Mouse (Mus musculus) right cerebral cortex, postnatal 14 days (tissue): ENCODE results near the gene Ebp.
A peak's percentile ranks its signal among the peaks of the same experiment; 100 is the strongest.

Experiments used
- DNase-seq: peaks from one replicate; pipeline ENCODE4 v3.0.0; 2022

The Ebp gene

GRCm38 (mm10) chrX:8193419-8193723, at the start of gene Ebp:
Gene Ebp (minus strand): TSS chrX:8193512.
- peak; percentile 30 for DNase-seq

DNA sequence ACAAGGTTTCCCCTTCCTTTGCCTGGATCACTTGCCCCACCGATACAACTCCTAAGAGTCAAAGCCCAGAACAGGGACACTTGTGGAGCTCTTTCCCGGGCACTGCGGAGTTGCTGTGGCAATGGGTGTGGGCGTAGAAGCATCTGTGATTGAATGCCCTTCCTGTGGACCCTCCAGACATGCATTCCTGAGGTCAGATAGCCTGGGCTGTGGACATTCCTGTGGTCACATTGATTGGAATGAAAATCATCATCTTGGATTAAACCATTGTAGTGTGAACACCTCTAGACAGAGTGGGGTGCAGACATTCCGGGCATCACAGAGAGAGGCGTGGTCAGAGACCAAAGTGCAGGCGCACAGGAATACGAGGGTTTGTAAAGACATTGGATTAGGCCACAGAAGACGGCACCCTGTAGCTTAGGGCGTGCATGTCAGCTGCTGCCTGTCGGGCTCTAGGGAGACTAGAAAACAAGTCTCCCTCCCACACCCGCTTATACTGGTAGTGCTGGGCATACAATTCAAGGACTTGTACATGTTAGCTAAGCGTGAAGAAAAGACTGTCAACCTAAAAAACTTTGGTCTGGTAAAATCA, 45.6 kb upstream of the Ebp start:
- DNase-seq: no peak

DNA sequence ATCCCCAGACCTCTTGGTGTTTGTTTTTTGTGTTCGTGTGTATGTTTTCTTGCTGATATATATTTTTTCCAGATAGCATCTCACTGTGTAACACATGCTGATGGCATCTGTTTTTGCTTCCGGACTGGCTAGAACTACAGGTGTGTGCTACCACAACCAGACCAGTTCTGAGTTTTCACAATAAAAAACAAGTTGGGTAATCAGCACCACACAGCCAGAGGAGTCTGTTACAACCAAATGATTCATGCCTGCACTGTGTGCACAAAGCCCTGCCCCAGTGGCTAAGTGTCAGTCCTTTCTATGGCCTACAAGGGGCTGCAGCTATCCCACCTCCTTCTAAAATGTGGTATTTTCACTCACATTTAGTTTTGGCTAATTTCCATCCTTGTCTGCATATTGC, 43.4 kb upstream of the Ebp start:
- DNase-seq: no peak

GRCm38 (mm10) chrX:8233602-8234001, 40.3 kb upstream of the Ebp start:
- DNase-seq: no peak

DNA sequence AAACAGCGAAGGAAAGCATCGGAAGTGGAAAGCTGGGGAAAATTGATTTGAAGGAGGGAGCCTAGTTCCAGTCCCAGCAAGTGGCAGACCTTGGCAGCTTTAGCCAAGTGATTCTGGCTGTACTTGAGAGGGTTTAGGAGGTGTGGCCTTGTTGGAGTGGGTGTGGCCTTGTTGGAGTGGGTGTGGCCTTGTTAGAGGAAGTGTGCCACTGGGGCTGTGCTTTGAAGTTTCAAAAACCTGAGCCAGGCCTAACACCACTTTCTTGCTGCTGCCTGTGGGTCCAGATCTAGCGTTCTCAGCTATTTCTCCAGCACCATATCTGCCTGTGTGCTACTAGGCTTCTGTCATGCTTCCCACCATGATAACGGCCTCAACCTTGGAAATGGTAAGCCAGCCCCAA, 37.0 kb upstream of the Ebp start:
- no peak for DNase-seq

DNA sequence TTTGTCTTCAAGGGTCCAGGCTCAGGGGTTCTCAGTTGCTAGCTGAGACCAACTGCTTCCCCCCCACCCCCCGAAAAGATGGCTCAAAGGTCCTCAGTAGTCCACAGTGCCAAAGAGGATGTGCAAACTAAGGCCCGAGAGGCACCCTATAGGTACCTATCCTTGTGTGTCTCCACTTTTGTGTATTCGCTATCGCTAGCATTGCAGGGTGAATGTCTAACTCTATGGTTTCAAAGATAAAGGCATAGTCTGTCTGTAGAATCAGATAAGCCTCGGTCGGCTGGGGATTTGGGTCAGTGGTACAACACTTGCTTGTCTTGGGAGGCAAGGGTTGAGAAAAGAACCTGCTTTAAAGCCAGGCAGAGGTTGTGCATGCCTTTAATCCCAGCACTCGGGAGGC, 30.2 kb upstream of the Ebp start:
- no peak for DNase-seq

DNA sequence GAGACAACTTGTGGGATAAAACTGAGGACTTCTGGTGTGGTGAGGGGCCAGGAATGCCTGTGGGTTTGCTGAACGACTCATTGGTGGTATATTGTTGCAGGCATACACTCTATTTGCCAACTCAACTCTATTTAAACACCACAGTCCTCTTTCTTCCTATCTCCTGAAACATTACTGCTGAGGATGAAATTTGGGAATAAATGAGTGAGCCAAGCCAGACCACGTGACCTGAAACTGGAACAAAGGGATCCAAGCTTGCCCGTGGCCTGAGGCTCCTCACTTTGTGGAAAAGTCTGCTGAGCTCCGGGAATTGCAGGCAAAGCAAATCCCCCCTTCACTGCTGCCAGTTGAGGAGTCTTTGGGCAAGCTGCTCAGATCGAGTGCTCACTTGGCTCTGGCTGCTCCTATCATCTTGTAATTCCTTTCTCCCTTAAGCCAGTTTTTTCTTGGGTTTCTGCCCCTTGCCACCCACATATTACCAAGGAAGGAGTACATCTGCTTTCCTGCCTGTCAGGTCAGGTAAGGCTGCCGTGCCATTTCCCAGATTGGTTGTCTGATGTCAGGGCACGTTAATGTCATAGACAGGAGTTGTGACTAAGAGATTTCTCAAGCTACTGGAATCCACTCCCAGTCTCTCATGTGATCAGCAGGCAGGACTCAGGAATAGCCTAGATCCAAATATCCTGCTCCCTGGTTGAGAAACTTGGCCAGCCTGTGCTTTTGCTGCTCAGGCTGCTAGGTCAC, 29.5 kb upstream of the Ebp start:
- no peak for DNase-seq

DNA sequence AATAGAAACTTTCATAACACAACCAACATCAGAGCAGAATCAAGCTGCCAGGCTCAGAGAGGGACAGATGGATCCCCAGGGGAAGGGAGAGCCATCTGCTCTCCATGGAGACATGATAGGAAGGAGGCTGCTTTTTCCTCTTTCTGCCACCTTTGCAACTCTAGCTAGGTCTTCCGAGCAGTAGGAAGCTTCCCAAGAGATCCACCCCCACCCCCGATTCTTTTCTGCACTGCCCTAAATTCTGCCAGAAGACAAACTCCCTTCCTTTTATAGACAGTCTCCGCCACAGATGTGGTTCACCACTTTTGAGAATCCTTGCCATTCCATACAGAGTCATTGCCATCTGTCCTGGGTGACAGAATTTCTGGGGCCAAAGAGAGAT, 29.0 kb upstream of the Ebp start:
- DNase-seq: no peak

GRCm38 (mm10) chrX:8219651-8220050, 26.3 kb upstream of the Ebp start:
- DNase-seq: no peak

GRCm38 (mm10) chrX:8218114-8218513, 24.8 kb upstream of the Ebp start:
- no peak for DNase-seq

GRCm38 (mm10) chrX:8217383-8217782, 24.1 kb upstream of the Ebp start:
- DNase-seq: no peak

DNA sequence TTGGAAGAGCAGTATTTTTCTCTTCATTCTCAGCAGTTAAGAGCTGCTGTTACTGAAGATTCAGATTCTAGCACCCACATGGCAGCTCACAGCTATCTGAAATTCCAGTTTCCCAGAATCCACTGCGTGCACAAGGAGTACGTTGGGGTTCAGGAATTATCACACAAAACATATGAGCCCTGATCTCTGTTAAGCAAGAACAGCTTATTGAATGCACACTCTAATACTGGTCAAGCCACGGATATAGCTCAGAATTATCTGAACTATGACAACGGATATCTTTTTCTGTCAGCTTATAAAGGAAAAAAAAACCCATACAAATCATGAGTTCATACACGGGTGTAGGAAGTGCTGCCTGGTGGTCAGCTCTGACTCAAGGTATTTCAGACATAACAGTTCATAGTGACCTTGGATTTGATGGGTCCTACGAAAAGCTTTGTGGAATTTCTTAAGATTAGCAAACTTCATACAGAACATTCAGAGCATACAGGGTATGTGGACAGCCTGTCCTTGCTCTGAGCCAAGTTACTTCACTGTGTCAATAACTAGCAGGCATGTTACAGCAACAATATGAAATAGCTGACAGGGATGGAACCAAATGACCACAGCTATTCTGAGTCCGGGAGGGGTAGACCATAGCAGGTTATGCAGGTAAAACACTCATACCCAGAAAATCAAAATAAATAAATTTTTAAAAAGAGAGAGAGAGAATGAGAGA, 18.3 kb upstream of the Ebp start:
- no peak for DNase-seq

GRCm38 (mm10) chrX:8209720-8210119, 16.4 kb upstream of the Ebp start:
- no peak for DNase-seq

- no peak for DNase-seq
Observed at GRCm38 (mm10) chrX:8207224-8207623, 13.9 kb upstream of the Ebp start.

DNA sequence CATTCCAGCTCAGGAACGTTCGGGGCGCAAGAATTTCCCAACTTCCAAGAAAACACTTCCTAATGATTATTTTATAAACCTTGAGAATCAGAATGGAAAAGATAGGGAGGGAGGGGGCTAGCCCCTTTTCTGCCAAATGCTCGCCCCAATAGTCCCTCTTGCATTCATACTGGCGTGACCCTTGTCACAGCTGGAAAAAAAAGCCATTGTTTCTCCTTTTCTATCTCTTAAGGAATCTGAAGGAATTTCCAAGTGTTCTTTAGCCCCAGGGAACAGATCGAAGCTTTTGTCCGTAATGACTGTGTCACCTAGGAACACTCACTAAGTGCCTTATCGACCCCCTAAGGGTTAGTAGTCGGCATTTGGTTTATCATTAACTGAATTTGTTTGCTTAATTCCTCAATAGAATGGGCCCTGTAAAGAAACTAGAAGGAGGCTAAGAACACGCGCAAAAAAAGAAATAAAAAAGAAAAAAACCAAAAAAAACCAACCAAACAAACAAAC, 13.4 kb upstream of the Ebp start:
- DNase-seq: no peak

- DNase-seq: peak; percentile 85
Observed at GRCm38 (mm10) chrX:8206015-8206693, 12.8 kb upstream of the Ebp start, which contains the start of gene Porcn. Gene Porcn (minus strand): TSS chrX:8206525.

DNA sequence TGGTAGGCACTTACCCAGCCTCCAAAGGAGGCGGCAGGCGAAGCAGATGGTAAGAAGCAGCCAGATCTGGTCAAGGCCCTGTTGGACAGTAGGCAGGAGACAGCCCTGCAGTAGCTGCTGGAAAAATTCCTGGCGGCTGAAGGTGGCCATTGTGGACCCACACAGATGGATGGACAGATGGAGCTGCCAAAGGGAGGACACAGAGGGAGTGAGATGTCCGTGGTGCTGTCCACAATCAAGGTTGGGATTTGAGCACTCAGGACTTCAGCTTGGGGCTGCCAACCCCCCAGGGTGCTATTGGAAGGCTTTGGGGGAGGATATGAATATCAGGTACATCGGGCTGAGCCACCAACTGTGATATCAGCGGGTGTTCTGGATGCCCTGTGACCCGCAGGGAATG, 12.2 kb upstream of the Ebp start:
- no peak for DNase-seq

- DNase-seq: no peak
Observed at GRCm38 (mm10) chrX:8205088-8205487, 11.8 kb upstream of the Ebp start.

DNA sequence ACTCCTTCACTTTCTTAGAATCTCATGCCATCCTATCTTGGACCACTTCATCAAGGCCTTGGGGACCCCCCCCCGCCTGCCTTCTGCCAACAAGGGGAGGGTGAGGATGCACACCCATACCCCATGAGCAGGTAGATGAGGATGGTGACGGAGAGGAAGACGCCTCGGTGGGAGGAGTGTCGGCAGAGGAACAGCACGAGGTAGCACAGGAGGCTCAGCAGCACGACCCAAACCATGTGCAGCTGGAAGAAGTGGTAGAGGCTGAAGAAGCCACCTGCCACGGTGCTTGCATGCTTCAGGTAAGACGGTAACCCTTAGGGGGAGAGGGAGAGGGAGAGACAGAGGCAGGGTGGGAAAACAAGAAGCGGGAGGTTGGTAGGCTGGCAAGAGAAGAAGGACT, 10.8 kb upstream of the Ebp start:
- DNase-seq: no peak

GRCm38 (mm10) chrX:8203105-8203504, 9.8 kb upstream of the Ebp start:
- no peak for DNase-seq

GRCm38 (mm10) chrX:8192640-8193418, 483 bp downstream of the Ebp start:
- DNase-seq: peak; percentile 63

DNA sequence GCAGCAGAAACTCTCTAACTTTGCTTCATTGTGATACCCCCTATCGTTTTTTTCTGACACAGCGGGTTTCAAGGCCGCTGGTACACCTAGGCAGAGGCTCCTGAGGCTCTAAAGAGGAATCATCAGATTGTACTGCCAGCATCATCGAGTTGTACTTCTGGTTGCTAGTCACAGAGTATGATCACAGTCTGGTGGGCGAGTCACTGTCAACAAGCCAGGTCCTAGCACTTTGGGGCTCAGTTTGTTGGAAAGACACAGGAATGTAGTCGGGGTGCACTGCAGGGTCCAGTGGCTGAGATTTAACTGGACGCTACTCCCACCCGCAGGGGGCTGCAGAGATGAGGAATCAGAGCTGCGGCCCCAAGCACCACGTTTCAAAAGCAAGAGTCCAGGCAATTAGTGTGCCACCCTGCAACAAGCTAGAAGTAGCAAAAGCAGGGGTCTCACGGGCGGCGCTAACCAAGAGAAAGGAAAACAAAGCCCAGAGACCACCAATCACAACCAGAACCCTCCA, 1.1 kb downstream of the Ebp start:
- DNase-seq: no peak
